8 mouse cellular contexts compared by ENCODE assay signal in the genomic region with DNA sequence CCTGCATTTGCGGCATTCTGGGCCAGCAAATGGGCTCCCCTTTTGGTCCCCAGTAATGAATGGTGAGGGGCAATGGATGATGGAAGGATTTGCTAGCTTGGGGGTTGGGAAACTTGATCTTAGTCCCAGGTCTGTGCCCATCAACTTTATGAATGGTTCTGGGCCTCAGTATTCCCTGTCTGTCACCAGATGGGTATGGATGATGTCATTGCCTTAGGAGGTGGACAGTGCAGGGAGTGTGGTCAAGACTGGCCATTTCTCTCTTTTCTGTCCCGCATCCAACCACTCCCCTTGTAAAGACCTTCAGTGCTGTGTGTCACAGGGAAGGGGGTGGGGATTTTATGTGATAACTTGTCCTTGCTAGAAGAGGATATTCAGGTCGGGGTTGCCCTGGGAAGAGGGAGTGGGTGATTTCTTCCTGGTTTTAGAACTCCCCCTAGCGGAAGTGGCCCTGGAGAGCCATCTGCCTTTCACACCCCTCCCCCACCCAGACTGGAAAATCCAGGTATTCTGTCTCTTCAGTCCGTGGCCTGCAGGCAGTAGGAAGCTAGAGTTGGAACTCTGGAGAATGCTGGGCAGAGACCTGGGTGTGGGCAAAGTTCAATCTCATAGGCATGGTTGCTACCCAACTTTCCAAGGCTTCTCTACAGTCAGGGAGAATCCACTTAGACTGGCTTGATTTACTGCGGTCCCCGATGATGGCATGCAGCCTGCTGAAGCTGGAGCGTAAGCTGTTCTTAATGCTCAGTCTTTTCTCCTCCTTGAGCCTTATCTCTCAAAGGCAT. TPM values are rescaled to one million over a fixed set of nuclear protein-coding genes. Genes with fewer than 3 reads are reported as not detected.
DNase-seq lines count a peak whose midpoint lies in the region; ATAC-seq and TF ChIP-seq lines count a peak whose summit lies in the region.

No protein-coding gene starts in this region.

- DNase-seq in thymus, adult 2 months: peak; percentile 33
- no peak for DNase-seq in thymus, postnatal 36 days
- DNase-seq in cerebellum, adult 9-11 months: peak; percentile 77
- peak; percentile 85 to 88 for DNase-seq in kidney, postnatal 36 days
- DNase-seq in mesoderm, embryonic 11.5 days (ENCODE audit: low read depth, low spot score): peak; percentile 60
- DNase-seq in spleen, adult 18-20 months: no peak

- H3K27me3 ChIP-seq in thymus, adult 2 months (ENCODE audit: control insufficient read depth, insufficient read depth, low read length): no peaks in the 10 kb centered on the region
- H3K27me3 ChIP-seq in heart, embryonic 14.5 days (ENCODE audit: control insufficient read depth, insufficient read depth, low read length): no peaks in the 10 kb centered on the region

- no peak overlapping the region for H3K27ac ChIP-seq in thymus, adult 2 months (ENCODE audit: control insufficient read depth, insufficient read depth, low read length)
- H3K27ac ChIP-seq in heart, embryonic 14.5 days (replicated peaks in 1 of 2; ENCODE audit: control insufficient read depth in 1 of 2, insufficient read depth in 1 of 2, low read depth in 2 of 2, low read length in 2 of 2): peak overlapping the region; percentile 94 to 95; a peak in 2 of 4 replicates

- TF ChIP-seq POLR2A in thymus, adult 2 months (IDR thresholded peaks at IDR 0.05; ENCODE audit: control insufficient read depth, extremely low read depth, insufficient read depth, low read length, poor library complexity): no peak

- H3K9ac ChIP-seq in heart, embryonic 14.5 days (ENCODE audit: low read length): peak overlapping the region; percentile 90

- peak overlapping the region; percentile 71 for H3K4me2 ChIP-seq in heart, embryonic 14.5 days (ENCODE audit: low read length)

- H3K4me3 ChIP-seq in thymus, adult 2 months (ENCODE audit: control insufficient read depth, insufficient read depth, low read length): peak overlapping the region; percentile 97
- peak overlapping the region; percentile 84 to 85 for H3K4me3 ChIP-seq in heart, embryonic 14.5 days (ENCODE audit: control insufficient read depth in 1 of 2, insufficient read depth in 1 of 2, low read depth in 1 of 2, low read length in 2 of 2)

- WGBS in thymus, adult 2 months: 79% methylated on average over 8 of the region's 8 CpGs
- 26% methylated on average over 8 of the region's 8 CpGs for WGBS in heart, embryonic 14.5 days

- H3K9me3 ChIP-seq in heart, embryonic 14.5 days (ENCODE audit: control insufficient read depth, low read length): no peaks in the 10 kb centered on the region

- no peak for TF ChIP-seq CTCF in thymus, adult 2 months (IDR thresholded peaks at IDR 0.05; ENCODE audit: borderline replicate concordance, control insufficient read depth, extremely low read depth, insufficient read depth, low read length, poor library complexity)

- H3K4me1 ChIP-seq in thymus, adult 2 months (replicated peaks; ENCODE audit: control insufficient read depth, insufficient read depth, low read length): peaks cover 31% of the 10 kb centered on the region
- peaks cover 38 to 59% of the 10 kb centered on the region in 2 experiments for H3K4me1 ChIP-seq in heart, embryonic 14.5 days (ENCODE audit: control insufficient read depth in 2 of 2, insufficient read depth in 2 of 2, low read length in 2 of 2)

- ATAC-seq in heart, embryonic 14.5 days (ENCODE audit: insufficient number of reproducible peaks, insufficient read depth, low FRiP score, low read depth): no peak
- no peak for ATAC-seq in megakaryocyte-erythroid progenitor cell, adult 5-6 weeks (replicated peaks; ENCODE audit: low FRiP score, low TSS enrichment, poor library complexity, severe bottlenecking)

- no peaks in the 10 kb centered on the region for H3K36me3 ChIP-seq in thymus, adult 2 months (ENCODE audit: control insufficient read depth, insufficient read depth, low read length)
- peaks cover under 1% of the 10 kb centered on the region; the same call in 1 of the 2 replicates for H3K36me3 ChIP-seq in heart, embryonic 14.5 days (ENCODE audit: control insufficient read depth, insufficient read depth, low read length)

RNA-seq across cellular contexts. Expression of a gene that starts 2.8 kb away (rescaled TPM):
- 167 and 178 TPM in 2 replicates for polyA plus RNA-seq in thymus, adult 2 months (2012; rRNA removed)
- 26.5 and 28.1 TPM in 2 replicates for polyA plus RNA-seq in heart, embryonic 14.5 days (2014; fragmentation: Nextera tagmentation; extraction: Ambion mirVana)
- total RNA-seq in megakaryocyte-erythroid progenitor cell, adult 5-6 weeks (2014; fragmentation: Nextera tagmentation): 15.7 and 20.4 TPM in 2 replicates
- 56.3 and 63.5 TPM in 2 replicates for total RNA-seq in megakaryocyte-erythroid progenitor cell, adult 5-6 weeks (2017)

RNA-seq across cellular contexts. Expression of a gene that starts 19.4 kb away (rescaled TPM):
- polyA plus RNA-seq in thymus, adult 2 months (2012; rRNA removed): 140 and 154 TPM in 2 replicates
- 499 and 536 TPM in 2 replicates for polyA plus RNA-seq in heart, embryonic 14.5 days (2014; fragmentation: Nextera tagmentation; extraction: Ambion mirVana)
- 2,091 and 2,156 TPM in 2 replicates for total RNA-seq in megakaryocyte-erythroid progenitor cell, adult 5-6 weeks (2014; fragmentation: Nextera tagmentation)
- total RNA-seq in megakaryocyte-erythroid progenitor cell, adult 5-6 weeks (2017): 1,518 and 2,802 TPM in 2 replicates

RNA-seq across cellular contexts. Expression of a gene that starts 25.9 kb away (rescaled TPM):
- polyA plus RNA-seq in thymus, adult 2 months (2012; rRNA removed): 0.38 and 0.50 TPM in 2 replicates
- not detected in 2 replicates for polyA plus RNA-seq in heart, embryonic 14.5 days (2014; fragmentation: Nextera tagmentation; extraction: Ambion mirVana)
- total RNA-seq in megakaryocyte-erythroid progenitor cell, adult 5-6 weeks (2014; fragmentation: Nextera tagmentation): 0.89 TPM in 1 of 2 replicates, not detected in the other
- 2.4 TPM in 1 of 2 replicates, not detected in the other for total RNA-seq in megakaryocyte-erythroid progenitor cell, adult 5-6 weeks (2017)

RNA-seq across cellular contexts. Expression of a gene that starts 35.2 kb away (rescaled TPM):
- 14.9 and 16.6 TPM in 2 replicates for polyA plus RNA-seq in thymus, adult 2 months (2012; rRNA removed)
- polyA plus RNA-seq in heart, embryonic 14.5 days (2014; fragmentation: Nextera tagmentation; extraction: Ambion mirVana): 9.0 and 9.8 TPM in 2 replicates
- 17.7 and 18.9 TPM in 2 replicates for total RNA-seq in megakaryocyte-erythroid progenitor cell, adult 5-6 weeks (2014; fragmentation: Nextera tagmentation)
- total RNA-seq in megakaryocyte-erythroid progenitor cell, adult 5-6 weeks (2017): 20.4 and 23.3 TPM in 2 replicates

RNA-seq across cellular contexts. Expression of a gene that starts 39.0 kb away (rescaled TPM):
- polyA plus RNA-seq in thymus, adult 2 months (2012; rRNA removed): 4.7 and 6.2 TPM in 2 replicates
- 4.2 and 5.5 TPM in 2 replicates for polyA plus RNA-seq in heart, embryonic 14.5 days (2014; fragmentation: Nextera tagmentation; extraction: Ambion mirVana)
- 0.45 and 1.7 TPM in 2 replicates for total RNA-seq in megakaryocyte-erythroid progenitor cell, adult 5-6 weeks (2014; fragmentation: Nextera tagmentation)
- total RNA-seq in megakaryocyte-erythroid progenitor cell, adult 5-6 weeks (2017): 0.91 TPM in 1 of 2 replicates, not detected in the other

Comparison
In these comparisons a context has a peak if more than half of its experiments do, and no peak if none do; other contexts are left out.
1. DNase-seq: peak in thymus, adult 2 months (single experiment), cerebellum, adult 9-11 months (single experiment), kidney, postnatal 36 days (2 of 2) and mesoderm, embryonic 11.5 days (single experiment); none in thymus, postnatal 36 days (0 of 2) and spleen, adult 18-20 months (0 of 2).